Mouse (Mus musculus) hindbrain, embryonic 10.5 days (tissue): Measurements from ENCODE around the gene Ralgps1. TPM values are rescaled to one million over a fixed set of nuclear protein-coding genes. Genes with fewer than 3 reads are reported as not detected.

ENCODE experiments used
- DNase-seq: peaks from one replicate; pipeline ENCODE4 v3.0.0-alpha.2; 2017; ENCODE audit warnings: low spot score
- H3K27ac ChIP-seq: fragments of 300-500 bp; sonication (generic); 2 replicates; pipeline ENCODE4 v1.5.1; 2016; ENCODE audit warnings: mild to moderate bottlenecking, moderate library complexity
- H3K27me3 ChIP-seq: fragments of 300-500 bp; sonication (generic); 2 replicates; pipeline ENCODE4 v1.6.1; 2016; ENCODE audit warnings: mild to moderate bottlenecking; ENCODE audit not compliant: poor library complexity, insufficient read depth, severe bottlenecking
- H3K36me3 ChIP-seq: fragments of 300-500 bp; sonication (generic); 2 replicates; pipeline ENCODE4 v1.6.1; 2016; ENCODE audit warnings: mild to moderate bottlenecking, moderate library complexity
- H3K4me1 ChIP-seq: fragments of 300-500 bp; sonication (generic); replicated peaks from 2 replicates; pipeline ENCODE4 v1.6.1; 2016; ENCODE audit warnings: mild to moderate bottlenecking
- H3K4me3 ChIP-seq: fragments of 300-500 bp; sonication (generic); 2 replicates; pipeline ENCODE4 v1.5.1; 2016; ENCODE audit warnings: mild to moderate bottlenecking, moderate library complexity
- H3K9me3 ChIP-seq: fragments of 300-500 bp; sonication (generic); 2 replicates; pipeline ENCODE4 v1.6.1; 2016; ENCODE audit warnings: mild to moderate bottlenecking, moderate library complexity
- WGBS: fragments of 180-500 bp; shearing (Covaris S2); methylation state at CpG from one replicate; pipeline ENCODE4 v1.1.7; 2016; 5-methylcytosine and 5-hydroxymethylcytosine counted together
- polyA plus RNA-seq: library from polyadenylated mRNA; unstranded; fragments of >200 nt; fragmentation: Nextera tagmentation; extraction: Ambion mirVana; gene quantifications from 2 replicates; pipeline ENCODE4 v1.2.1, GENCODE M21; 2016

The Ralgps1 gene
- polyA plus RNA-seq, 1 experiment from 2014 or later = 12.2 TPM

DNA sequence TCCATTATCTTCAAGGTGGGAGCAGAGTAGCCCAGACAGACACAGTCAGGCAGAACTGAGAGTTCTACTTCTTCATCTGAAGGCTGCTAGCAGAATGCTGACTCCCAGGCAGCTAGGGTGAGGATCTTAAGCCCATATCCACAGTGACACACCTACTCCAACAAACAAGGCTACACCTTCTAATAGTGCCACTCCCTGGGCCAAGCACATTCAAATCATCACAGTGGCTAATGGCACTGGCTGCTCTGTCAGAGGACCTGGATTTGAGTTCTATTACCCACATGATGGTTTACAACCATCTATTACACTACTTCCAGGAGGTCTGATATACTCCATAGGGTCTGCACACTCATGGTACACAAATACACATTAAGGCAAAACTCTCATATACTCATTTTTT lies 21.7 kb upstream of the Ralgps1 start:
- H3K4me1 ChIP-seq = no peaks in the 10 kb centered on the region
- no peak for DNase-seq
- H3K4me3 ChIP-seq = no peak overlapping the region
- no peak overlapping the region for H3K27ac ChIP-seq
- H3K36me3 ChIP-seq = no peaks in the 10 kb centered on the region
- H3K27me3 ChIP-seq = no peaks in the 10 kb centered on the region
- 0 out of 2 replicates have a peak, but pooled peaks cover 7% of the 10 kb centered on the region for H3K9me3 ChIP-seq

GRCm38 (mm10) chr2:33371648-33372408 lies 542 bp upstream of the Ralgps1 start:
- peak overlapping the region; percentile 96 for H3K27ac ChIP-seq
- 32% methylated on average over 18 of the region's 18 CpGs for WGBS
- no peak for DNase-seq

GRCm38 (mm10) chr2:33370276-33370776 lies 960 bp downstream of the Ralgps1 start:
- peak overlapping the region; percentile 96 for H3K27ac ChIP-seq
- no peaks in the 10 kb centered on the region for H3K9me3 ChIP-seq
- 15% methylated on average over 14 of the region's 15 CpGs for WGBS
- peaks cover 19% of the 10 kb centered on the region for H3K4me1 ChIP-seq
- H3K27me3 ChIP-seq = no peaks in the 10 kb centered on the region
- H3K4me3 ChIP-seq = peak overlapping the region; percentile 71
- H3K36me3 ChIP-seq = 0 out of 2 replicates have a peak, but pooled peaks cover 10% of the 10 kb centered on the region
- DNase-seq = no peak

More at GRCm38 (mm10) chr2:33371648-33372408, 542 bp upstream of the Ralgps1 start:
- peaks cover 2% of the 10 kb centered on the region for H3K9me3 ChIP-seq
- H3K4me1 ChIP-seq = peaks cover 15% of the 10 kb centered on the region
- H3K36me3 ChIP-seq = 0 out of 2 replicates have a peak, but pooled peaks cover 3% of the 10 kb centered on the region
- peak overlapping the region; percentile 71 for H3K4me3 ChIP-seq
- H3K27me3 ChIP-seq = no peaks in the 10 kb centered on the region

GRCm38 (mm10) chr2:33369453-33369852 lies 1.8 kb downstream of the Ralgps1 start:
- no peak overlapping the region for H3K27ac ChIP-seq
- 69% methylated on average over 3 of the region's 3 CpGs for WGBS
- no peak for DNase-seq
- H3K4me1 ChIP-seq = peaks cover 19% of the 10 kb centered on the region
- no peaks in the 10 kb centered on the region for H3K27me3 ChIP-seq
- H3K36me3 ChIP-seq = 0 out of 2 replicates have a peak, but pooled peaks cover 10% of the 10 kb centered on the region
- H3K4me3 ChIP-seq = no peak overlapping the region
- no peaks in the 10 kb centered on the region for H3K9me3 ChIP-seq

DNA sequence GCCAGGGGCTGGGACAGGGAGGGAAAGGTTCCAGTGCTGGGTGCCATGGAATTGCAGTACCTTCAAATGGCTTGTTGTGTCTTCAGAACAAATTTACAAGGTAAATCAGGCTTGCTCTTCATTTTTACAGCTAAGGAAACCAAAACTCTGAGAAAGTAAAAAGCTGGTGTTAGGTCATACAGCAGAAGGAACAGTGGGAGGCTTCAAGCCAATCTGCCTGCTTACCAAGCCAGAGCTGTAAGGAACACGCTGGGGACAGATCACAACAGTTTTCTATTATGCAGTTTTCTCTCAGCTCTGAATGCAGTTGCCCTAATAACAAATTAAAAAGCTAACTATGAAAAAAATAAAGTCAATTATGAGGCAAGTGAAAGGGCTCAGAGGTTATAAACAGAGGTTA lies 2.8 kb downstream of the Ralgps1 start:
- Histone ChIP-seq H3K9me3 (no peaks in the 10 kb centered on the region), H3K4me3 (no peak overlapping the region), H3K4me1 (peaks cover 19% of the 10 kb centered on the region), H3K27ac (no peak overlapping the region), H3K27me3 (no peaks in the 10 kb centered on the region), H3K36me3 (0 out of 2 replicates have a peak, but pooled peaks cover 10% of the 10 kb centered on the region)
- DNase-seq = no peak
- WGBS = 90% methylated on average over 1 of the region's 1 CpGs

GRCm38 (mm10) chr2:33365703-33366471 lies 5.4 kb downstream of the Ralgps1 start:
- Histone ChIP-seq H3K9me3 (no peaks in the 10 kb centered on the region), H3K27me3 (no peaks in the 10 kb centered on the region), H3K4me3 (no peak overlapping the region), H3K27ac (no peak overlapping the region), H3K4me1 (peaks cover 17% of the 10 kb centered on the region), H3K36me3 (0 out of 2 replicates have a peak, but pooled peaks cover 10% of the 10 kb centered on the region)
- no peak for DNase-seq
- WGBS = 84% methylated on average over 9 of the region's 9 CpGs

- Histone ChIP-seq H3K27ac (no peak overlapping the region), H3K4me1 (peaks cover 9% of the 10 kb centered on the region; the same call in 1 of the 2 replicates), H3K36me3 (0 out of 2 replicates have a peak, but pooled peaks cover 10% of the 10 kb centered on the region), H3K27me3 (no peaks in the 10 kb centered on the region), H3K9me3 (no peaks in the 10 kb centered on the region), H3K4me3 (no peak overlapping the region)
- 92% methylated on average over 4 of the region's 4 CpGs for WGBS
- no peak for DNase-seq
Observed at GRCm38 (mm10) chr2:33364656-33365055, 6.6 kb downstream of the Ralgps1 start.

- Histone ChIP-seq H3K27me3 (no peaks in the 10 kb centered on the region), H3K4me1 (peaks cover 7% of the 10 kb centered on the region; the same call in 1 of the 2 replicates), H3K36me3 (0 out of 2 replicates have a peak, but pooled peaks cover 13% of the 10 kb centered on the region), H3K9me3 (no peaks in the 10 kb centered on the region), H3K4me3 (no peak overlapping the region), H3K27ac (no peak overlapping the region)
- no peak for DNase-seq
- WGBS = 89% methylated on average over 4 of the region's 4 CpGs
Observed at GRCm38 (mm10) chr2:33363890-33364289, 7.4 kb downstream of the Ralgps1 start.

GRCm38 (mm10) chr2:33361139-33361716 lies 10.1 kb downstream of the Ralgps1 start:
- DNase-seq = no peak
- Histone ChIP-seq H3K27me3 (no peaks in the 10 kb centered on the region), H3K4me3 (no peak overlapping the region), H3K4me1 (peaks cover 7% of the 10 kb centered on the region; the same call in 1 of the 2 replicates), H3K36me3 (peaks cover 8% of the 10 kb centered on the region; the same call in 1 of the 2 replicates), H3K9me3 (no peaks in the 10 kb centered on the region), H3K27ac (no peak overlapping the region)
- WGBS = 89% methylated on average over 9 of the region's 9 CpGs

DNA sequence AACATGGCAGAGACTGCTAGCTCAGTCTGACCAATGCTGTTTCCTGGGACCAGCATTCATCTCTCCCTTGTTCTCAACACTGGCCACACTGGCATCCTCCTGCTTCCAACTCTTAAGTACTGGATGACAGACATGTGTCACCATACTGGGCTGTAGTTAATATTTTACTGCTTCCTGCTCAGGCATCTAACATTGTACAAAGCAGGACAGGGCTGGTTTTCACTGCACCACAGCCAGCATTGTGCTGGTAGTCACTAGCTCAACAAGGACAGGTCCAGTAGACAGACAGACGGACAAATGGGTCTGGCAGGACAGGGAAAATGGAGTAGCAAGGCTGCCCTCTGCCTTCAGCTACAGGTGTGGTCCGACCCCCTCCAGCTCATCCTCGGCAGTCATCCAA lies 10.7 kb downstream of the Ralgps1 start:
- H3K4me1 ChIP-seq = peaks cover 3% of the 10 kb centered on the region; the same call in 1 of the 2 replicates
- no peak overlapping the region for H3K4me3 ChIP-seq
- H3K27me3 ChIP-seq = no peaks in the 10 kb centered on the region
- H3K27ac ChIP-seq = no peak overlapping the region
- no peaks in the 10 kb centered on the region for H3K9me3 ChIP-seq
- H3K36me3 ChIP-seq = peaks cover 7% of the 10 kb centered on the region; the same call in 1 of the 2 replicates
- no peak for DNase-seq
- WGBS = 78% methylated on average over 3 of the region's 3 CpGs

DNA sequence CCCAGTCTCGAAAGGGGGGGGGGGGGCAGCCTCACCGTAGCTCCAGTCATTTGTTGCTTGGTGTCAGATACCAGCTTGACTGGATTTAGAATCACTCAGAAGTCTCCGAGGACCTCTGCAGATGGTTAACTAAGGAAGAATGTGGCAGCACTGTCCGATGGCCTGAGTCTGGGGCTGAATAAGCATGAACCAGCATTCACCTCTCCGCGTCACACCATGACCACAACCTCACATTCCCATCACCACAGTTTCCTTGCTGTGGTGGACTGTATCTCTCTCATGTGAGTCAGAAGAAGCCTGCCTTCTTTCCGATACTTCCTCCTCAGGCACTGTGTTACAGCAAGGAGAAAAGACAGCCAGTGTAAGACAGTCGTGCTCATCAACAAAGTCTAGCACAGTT lies 12.1 kb downstream of the Ralgps1 start:
- 89% methylated on average over 8 of the region's 8 CpGs for WGBS
- Histone ChIP-seq H3K9me3 (no peaks in the 10 kb centered on the region), H3K36me3 (peaks cover 7% of the 10 kb centered on the region; the same call in 1 of the 2 replicates), H3K4me3 (no peak overlapping the region), H3K27ac (no peak overlapping the region), H3K27me3 (no peaks in the 10 kb centered on the region), H3K4me1 (peaks cover 3% of the 10 kb centered on the region; the same call in 1 of the 2 replicates)
- no peak for DNase-seq

DNA sequence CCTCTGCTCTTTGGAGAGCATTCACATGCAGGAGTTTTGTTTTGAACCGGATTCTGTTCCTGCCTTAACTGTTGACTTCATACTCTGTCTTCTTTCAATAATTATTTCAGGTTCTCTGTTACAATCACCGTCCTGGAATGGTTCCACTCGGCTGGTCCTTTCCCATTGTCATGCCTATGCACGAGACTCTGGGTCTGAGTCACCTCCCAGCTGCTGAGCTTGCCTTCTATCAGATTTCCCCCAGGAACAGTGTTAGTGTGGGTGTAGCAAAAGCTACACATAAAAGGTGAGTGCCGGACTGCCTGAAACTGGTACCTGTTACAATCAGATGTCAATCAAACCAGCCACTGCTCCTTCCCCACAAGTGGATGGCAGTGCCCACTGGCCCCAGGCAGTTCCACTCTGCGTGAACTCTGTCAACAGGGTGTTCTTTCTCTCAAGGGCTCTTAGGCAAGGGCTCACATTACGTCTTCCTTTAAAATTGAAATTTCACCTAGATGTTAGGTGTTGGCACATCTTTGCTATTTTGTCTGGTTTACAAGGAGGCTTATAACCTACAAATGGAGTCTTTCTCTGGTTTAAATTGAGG lies 13.9 kb downstream of the Ralgps1 start:
- Histone ChIP-seq H3K4me3 (no peak overlapping the region), H3K27me3 (no peaks in the 10 kb centered on the region), H3K4me1 (peaks cover 17% of the 10 kb centered on the region), H3K9me3 (no peaks in the 10 kb centered on the region), H3K36me3 (peaks cover 7% of the 10 kb centered on the region; the same call in 1 of the 2 replicates), H3K27ac (no peak overlapping the region)
- no peak for DNase-seq
- WGBS = 89% methylated on average over 7 of the region's 7 CpGs
